Mouse (Mus musculus): ENCODE measurements around the gene Sox10.

The Sox10 gene

GRCm38 (mm10) chr15:79155572-79155971 lies 9.5 kb downstream of the Sox10 start:
- DNase-seq = no peak

- no peak for DNase-seq
Observed at GRCm38 (mm10) chr15:79152709-79153108, 12.3 kb downstream of the Sox10 start.

GRCm38 (mm10) chr15:79151881-79152280 lies 13.2 kb downstream of the Sox10 start:
- DNase-seq = no peak

- DNase-seq = peak; percentile 44 to 74
Observed at GRCm38 (mm10) chr15:79148533-79148932, 16.5 kb downstream of the Sox10 start.

GRCm38 (mm10) chr15:79145522-79145921 lies 19.5 kb downstream of the Sox10 start:
- DNase-seq = no peak

GRCm38 (mm10) chr15:79144021-79144420 lies 21.0 kb downstream of the Sox10 start:
- no peak for DNase-seq

GRCm38 (mm10) chr15:79143316-79143715 lies 21.7 kb downstream of the Sox10 start:
- no peak for DNase-seq

- no peak for DNase-seq
Observed at GRCm38 (mm10) chr15:79141566-79141917, 23.5 kb downstream of the Sox10 start.

- peak; percentile 87 to 91 for DNase-seq
Observed at GRCm38 (mm10) chr15:79140866-79141565, 24.0 kb downstream of the Sox10 start, which contains the start of the genes Polr2f and 1700088E04Rik. Polr2f (plus strand) TSS chr15:79141009. 1700088E04Rik (minus strand) TSS chr15:79141253.

GRCm38 (mm10) chr15:79139640-79140039 lies 25.4 kb downstream of the Sox10 start:
- no peak for DNase-seq

- DNase-seq = no peak
Observed at GRCm38 (mm10) chr15:79135783-79136575, 29.1 kb downstream of the Sox10 start.

GRCm38 (mm10) chr15:79135332-79135731 lies 29.7 kb downstream of the Sox10 start:
- no peak for DNase-seq

- DNase-seq = no peak
Observed at GRCm38 (mm10) chr15:79134496-79135270, 30.4 kb downstream of the Sox10 start.

GRCm38 (mm10) chr15:79133191-79133661 lies 31.8 kb downstream of the Sox10 start:
- no peak for DNase-seq

- DNase-seq = no peak
Observed at GRCm38 (mm10) chr15:79131442-79131841, 33.6 kb downstream of the Sox10 start.

- no peak for DNase-seq
Observed at GRCm38 (mm10) chr15:79130782-79131181, 34.3 kb downstream of the Sox10 start.

- DNase-seq = no peak
Observed at GRCm38 (mm10) chr15:79129311-79129710, 35.7 kb downstream of the Sox10 start.

GRCm38 (mm10) chr15:79128208-79128607 lies 36.8 kb downstream of the Sox10 start:
- DNase-seq = no peak

GRCm38 (mm10) chr15:79127101-79127500 lies 37.9 kb downstream of the Sox10 start:
- DNase-seq = no peak

- peak in 1 of 2 experiments; percentile 52 for DNase-seq
Observed at GRCm38 (mm10) chr15:79126217-79126932, 38.7 kb downstream of the Sox10 start.

GRCm38 (mm10) chr15:79124331-79124875 lies 40.6 kb downstream of the Sox10 start:
- no peak for DNase-seq

- no peak for DNase-seq
Observed at GRCm38 (mm10) chr15:79123751-79124150, 41.3 kb downstream of the Sox10 start.
